Mouse (Mus musculus) right cerebral cortex, postnatal 14 days (tissue): ENCODE data around the gene Treh.
A peak's percentile ranks its signal among the peaks of the same experiment; 100 is the strongest.

Source experiments
- DNase-seq: peaks from one replicate; pipeline ENCODE4 v3.0.0; 2022

The Treh gene

GRCm38 (mm10) chr9:44679565-44679964 lies 6.5 kb downstream of the Treh start:
- DNase-seq = no peak

GRCm38 (mm10) chr9:44683046-44683445 lies 10.0 kb downstream of the Treh start:
- DNase-seq = no peak

DNA sequence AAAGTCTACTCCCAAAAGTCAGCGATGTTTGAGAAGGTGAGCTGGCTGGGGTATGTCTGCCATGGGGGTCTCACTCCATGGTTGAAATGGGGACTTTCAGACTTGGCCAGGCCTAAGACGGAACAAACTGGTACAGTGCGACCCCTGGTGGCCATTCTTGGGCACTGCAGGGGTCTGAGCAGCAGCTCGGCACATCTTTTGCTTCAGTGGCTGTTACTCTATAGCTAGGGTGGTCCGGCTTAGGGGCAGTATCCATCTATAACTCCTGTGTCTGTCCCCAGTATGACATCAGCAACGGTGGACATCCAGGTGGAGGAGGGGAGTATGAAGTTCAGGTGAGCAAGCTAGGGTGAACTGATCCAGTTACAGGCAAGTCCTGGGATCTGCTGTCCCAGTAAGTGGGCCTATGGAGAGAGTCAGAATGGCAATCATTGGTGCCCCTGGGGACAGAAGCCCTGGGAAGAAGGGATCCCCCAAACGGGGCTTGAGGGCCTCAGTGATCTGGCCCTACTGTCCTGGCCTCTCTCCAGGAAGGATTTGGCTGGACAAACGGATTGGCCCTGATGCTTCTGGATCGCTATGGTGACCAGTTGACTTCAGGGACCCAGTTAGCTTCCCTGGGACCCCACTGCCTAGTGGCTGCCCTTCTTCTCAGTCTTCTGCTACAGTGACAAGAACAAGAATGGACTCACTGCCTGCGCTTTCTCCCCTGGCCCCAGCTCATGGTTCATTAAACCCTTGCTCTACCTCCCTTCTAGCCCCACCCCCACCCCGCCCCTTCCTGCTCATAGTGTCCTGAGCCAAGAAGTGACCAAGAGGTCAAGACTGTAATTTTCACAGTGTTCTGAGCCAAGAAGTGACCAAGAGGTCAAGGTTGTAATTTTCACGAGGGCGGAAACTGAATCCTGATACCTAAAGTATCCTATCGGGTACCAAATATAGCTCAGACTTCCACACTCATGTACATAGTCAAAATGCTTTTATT lies 12.6 kb downstream of the Treh start:
- DNase-seq = peak; percentile 73

DNA sequence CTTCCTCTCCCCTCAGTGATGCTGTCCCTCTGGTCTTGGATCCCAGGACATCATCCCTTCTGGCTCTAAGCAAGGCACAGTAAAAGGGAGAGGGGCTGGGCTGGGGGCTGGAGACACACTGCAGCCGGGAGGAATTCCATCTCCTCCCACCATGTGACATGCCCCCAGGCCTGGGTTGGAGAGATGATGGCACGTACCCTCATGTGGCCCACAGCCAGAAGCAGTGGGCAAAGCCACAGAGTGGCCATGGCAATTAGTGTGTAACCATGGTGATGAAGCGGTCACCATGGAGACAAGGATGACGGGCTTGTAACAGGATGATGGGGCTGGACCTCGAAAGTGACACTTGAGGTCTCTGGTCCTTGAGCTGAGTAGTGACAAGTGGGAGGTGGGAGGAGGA lies 13.6 kb downstream of the Treh start:
- DNase-seq = peak; percentile 61

GRCm38 (mm10) chr9:44688013-44688412 lies 15.0 kb downstream of the Treh start:
- no peak for DNase-seq

DNA sequence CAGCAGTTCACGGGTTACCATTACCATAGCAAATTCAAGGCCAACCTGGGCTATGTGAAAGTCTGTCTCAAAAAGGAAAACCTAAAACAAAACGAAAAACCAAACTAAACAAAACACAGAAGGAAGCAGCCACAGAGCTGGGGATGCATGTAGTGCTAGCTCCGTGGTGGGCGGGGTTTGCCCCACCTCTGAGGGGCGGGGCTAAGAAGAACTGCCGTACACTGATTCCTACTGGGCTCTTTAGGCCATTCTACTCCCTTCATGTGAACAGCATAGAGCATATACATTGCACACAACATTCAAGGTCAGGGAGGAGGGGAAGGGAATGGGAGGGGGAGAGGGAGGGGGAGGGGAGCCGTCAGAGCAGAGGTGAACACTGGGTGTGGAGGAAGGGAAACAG lies 17.6 kb downstream of the Treh start:
- DNase-seq = no peak

GRCm38 (mm10) chr9:44691671-44692520 lies 18.9 kb downstream of the Treh start:
- DNase-seq = peak; percentile 70

DNA sequence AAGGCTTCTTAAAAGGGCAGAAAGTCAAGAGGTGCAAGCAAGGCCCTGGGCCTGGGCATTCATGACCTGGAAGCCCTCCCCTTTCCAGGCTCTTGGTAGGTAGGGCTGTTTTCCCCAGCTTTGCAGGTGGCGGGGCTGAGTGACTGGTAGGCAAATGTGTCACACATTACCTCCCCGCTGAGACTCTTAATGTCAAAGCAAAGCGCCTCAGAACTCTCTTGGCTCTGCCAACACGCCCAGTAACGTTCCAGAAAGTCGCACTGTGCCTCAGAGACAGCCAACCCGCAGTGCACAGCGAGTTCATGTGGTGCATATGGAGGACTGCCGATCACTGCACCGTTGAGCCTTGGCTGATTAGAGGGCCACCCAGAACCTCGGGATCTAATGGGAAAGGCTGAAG lies 20.0 kb downstream of the Treh start:
- DNase-seq = no peak

DNA sequence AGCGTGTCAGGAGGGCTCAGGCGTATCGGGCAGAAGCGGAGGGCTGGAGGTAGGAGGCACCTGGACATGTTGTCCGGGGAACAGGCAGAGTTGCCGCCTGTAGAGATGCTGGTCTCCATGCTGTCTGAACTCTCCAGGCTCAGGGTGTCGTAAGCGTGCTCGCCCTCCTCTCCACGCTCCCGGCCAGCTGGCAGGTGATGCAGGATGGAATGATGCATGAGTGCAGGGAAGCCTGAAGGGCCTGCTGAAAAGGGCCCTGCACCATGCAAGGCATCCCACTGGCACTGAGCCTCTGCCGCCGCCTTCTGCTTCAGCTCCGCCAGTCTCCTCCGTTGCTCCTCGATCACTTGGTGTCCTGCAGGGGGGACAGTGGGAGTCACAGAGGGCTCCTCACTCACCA lies 24.8 kb downstream of the Treh start:
- DNase-seq = no peak

- DNase-seq = no peak
Observed at GRCm38 (mm10) chr9:44699196-44699595, 26.2 kb downstream of the Treh start.

GRCm38 (mm10) chr9:44699730-44700129 lies 26.7 kb downstream of the Treh start:
- DNase-seq = no peak

GRCm38 (mm10) chr9:44707749-44708428 lies 34.9 kb downstream of the Treh start:
- DNase-seq = no peak

- DNase-seq = no peak
Observed at GRCm38 (mm10) chr9:44708429-44708765, 35.4 kb downstream of the Treh start.

GRCm38 (mm10) chr9:44708925-44709324 lies 35.9 kb downstream of the Treh start:
- DNase-seq = no peak

DNA sequence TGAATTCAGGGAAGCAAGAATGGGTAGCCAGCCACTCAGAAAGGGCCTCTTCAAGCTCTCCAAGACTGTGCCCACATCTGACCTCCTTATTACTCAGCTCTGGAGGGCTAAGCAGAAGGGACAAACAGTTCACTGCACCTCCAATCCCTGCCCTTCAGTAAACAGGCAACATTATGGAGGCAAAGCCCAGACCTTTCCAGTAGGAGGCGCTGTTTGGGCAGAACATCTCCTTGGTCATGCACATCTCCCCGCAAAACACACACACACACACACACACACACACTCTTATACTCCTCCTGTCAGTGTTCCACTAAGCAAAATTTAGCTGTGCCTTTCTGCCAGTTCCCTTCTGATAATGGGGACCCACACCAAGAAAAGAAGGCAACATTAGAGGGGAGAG lies 36.6 kb downstream of the Treh start:
- DNase-seq = no peak

DNA sequence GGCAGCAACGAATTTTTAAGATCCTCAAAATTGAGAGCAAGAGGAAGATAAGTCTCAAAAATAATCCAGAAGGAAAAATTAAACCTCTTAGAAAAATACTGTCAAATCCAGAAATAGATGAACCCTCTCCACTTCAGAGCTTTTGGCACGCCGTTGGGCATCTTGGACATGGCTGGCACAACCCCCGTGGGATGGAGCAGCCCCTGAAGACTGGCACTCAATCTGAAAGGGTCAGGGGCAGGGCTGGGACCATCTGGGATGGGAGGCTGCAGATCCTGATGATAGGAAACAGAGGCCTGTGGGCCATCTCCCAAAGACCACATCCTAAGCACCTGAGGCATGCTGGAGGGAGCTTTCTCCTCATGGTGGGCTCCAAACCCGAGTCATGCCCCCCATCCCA lies 37.2 kb downstream of the Treh start:
- DNase-seq = no peak

DNA sequence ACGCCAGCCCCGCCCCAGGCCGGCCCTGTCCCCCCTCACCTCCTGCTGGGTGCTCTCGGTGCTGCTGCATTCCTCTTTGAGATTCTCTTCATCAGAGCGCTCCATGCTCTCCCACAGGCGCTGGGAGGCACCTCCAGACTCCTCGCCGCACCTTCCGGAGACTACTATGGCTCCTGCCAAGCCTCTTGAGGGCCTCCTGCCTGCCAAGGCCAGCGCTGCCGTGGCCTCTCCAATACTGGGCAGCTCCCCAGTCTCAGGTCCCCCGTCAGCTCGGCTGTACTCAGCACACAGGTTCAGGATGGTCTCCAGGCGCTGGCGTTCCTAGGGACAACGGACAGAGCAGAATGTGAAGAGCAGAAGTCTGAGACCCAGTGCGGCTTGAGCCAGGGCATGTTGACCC lies 38.6 kb downstream of the Treh start:
- no peak for DNase-seq

DNA sequence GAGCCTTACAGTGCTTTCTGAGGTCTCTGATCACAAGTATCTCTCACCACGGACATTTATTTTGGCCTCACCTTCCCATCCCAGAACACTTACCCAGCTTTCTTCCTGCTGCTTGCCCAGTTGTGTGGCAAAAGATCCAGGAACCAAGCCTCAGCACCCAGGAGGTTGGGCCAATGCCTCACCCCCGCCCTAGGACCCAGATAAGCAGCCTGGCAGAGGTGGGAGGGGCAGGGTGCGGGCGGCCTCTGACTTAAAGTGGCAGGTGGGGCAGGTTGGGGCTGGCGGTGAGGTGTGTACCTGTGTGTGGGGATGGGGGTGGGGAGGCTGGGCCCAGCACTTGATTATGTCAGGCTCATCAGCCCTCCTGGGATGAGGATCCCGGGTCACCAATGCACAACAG lies 40.0 kb downstream of the Treh start:
- no peak for DNase-seq

GRCm38 (mm10) chr9:44713574-44713973 lies 40.5 kb downstream of the Treh start:
- no peak for DNase-seq

DNA sequence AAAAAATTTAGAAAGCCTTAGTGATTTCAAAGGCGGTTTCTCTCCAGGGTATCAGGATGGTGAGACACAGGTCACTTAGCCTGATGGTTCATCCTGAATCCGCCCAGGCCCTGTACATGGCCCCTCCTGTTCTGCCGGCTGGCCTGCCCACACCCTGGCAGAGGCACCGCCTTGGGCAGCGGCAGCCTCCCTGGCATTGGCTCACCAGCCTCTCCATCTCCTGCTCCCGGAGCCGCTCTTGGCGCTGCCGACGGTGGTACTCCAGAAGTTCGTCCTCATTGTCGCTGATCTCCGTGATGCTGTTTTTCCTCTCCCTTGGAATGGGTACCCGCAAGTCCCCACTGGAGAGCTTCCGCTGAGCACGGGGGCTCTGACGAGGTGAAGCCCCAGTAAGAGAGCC lies 42.1 kb downstream of the Treh start:
- no peak for DNase-seq

DNA sequence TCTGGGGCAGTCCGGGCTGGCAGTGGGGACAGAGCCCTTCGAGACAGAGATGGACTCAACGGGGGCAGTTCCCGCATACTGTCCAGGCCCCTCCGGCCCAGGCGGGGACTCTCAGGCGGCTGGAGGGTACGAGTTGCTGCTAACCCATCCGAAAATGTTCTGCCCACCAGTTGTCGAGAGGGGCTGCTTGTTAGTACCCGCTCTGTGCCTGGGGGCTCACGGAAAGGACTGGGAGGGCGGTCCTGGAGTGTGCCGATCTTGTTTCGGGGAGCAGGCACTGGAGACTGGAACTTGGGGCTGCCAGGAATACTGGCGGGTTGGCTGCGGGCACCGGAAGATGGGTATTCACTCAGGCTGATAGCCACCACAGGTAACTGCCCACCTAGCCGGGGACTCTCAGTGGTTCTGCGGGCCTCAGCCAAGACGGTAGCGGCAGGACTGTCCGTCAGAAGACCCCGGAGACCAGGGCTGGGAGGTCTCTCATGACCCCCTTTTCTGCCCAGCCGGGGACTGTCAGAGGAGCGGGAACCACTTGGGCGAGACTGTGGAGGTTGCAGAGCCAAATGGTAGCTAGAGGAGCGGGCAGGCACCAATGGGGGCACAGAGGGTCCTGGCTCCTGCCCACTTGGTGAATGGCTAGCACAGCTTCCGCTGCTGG lies 42.8 kb downstream of the Treh start:
- DNase-seq = no peak

DNA sequence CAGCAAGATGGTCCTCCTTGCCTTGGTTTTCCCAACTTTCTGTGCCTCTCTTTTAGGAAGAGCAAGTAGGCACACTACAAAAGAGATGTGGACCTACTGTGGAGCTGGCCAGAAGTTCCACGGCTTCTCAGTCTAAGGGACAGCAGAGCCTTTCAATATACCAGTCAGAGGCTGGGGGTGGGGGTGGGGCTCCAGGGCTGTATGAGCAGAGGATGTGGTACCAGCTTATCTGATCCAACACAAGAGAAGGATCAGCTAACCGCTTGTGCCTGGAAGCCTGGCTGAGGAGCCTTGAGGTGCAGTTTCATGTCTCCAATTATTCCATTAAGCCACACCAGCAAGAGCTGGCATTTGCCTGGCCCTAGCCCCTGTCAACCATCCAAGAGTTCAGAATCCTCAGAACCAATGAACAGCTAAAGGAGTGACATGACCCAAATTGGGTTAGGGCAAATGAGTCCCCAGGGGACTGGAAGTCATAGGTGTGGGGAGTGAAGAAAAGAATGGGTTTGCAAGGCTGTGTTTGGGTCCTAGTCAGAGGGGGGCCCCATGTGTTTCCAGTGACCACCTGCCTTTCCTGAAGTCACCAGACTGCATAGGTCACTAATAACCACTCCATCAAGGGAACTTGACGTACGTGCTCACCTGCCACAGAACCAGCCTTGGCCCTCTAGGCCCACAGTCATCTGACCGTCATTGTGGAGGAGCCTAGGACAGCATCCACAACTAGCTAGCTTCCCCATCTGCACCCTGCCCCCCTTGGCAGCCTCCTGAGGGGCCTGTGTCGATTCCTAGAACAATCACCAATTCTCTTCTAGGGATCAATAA lies 44.2 kb downstream of the Treh start:
- no peak for DNase-seq
